Mouse (Mus musculus) stomach, embryonic 16.5 days (tissue): ENCODE results near the gene R3hdm1. TPM values are rescaled to one million over a fixed set of nuclear protein-coding genes. Genes with fewer than 3 reads are reported as not detected.

Experiments
- ATAC-seq: fragments of 200-750 bp; cut with Nextera tagmentation; 2 replicates; pipeline ENCODE4 v1.8.0; 2017; ENCODE audit warnings: moderate number of reproducible peaks, moderate TSS enrichment; ENCODE audit not compliant: insufficient read depth, low FRiP score
- H3K27ac ChIP-seq: fragments of 300-500 bp; sonication (generic); 2 replicates; pipeline ENCODE4 v1.5.1; 2014; ENCODE audit warnings: low read length
- H3K27me3 ChIP-seq: fragments of 300-500 bp; sonication (generic); 2 replicates; pipeline ENCODE4 v1.6.1; 2014; ENCODE audit warnings: low read length, control low read depth, mixed read lengths; ENCODE audit not compliant: control insufficient read depth, insufficient read depth
- H3K36me3 ChIP-seq: fragments of 300-500 bp; sonication (generic); 2 replicates; pipeline ENCODE4 v1.6.1; 2014; ENCODE audit warnings: low read length; ENCODE audit not compliant: control insufficient read depth, insufficient read depth
- H3K4me1 ChIP-seq: fragments of 300-500 bp; sonication (generic); 2 replicates; pipeline ENCODE4 v1.6.1; 2014; ENCODE audit warnings: low read length, control low read depth, mixed read lengths; ENCODE audit not compliant: control insufficient read depth, insufficient read depth
- H3K4me2 ChIP-seq: fragments of 300-500 bp; sonication (generic); 2 replicates; pipeline ENCODE4 v1.6.1; 2014; ENCODE audit warnings: low read depth, low read length, mixed read lengths
- H3K4me3 ChIP-seq: fragments of 300-500 bp; sonication (generic); replicated peaks from 2 replicates; pipeline ENCODE4 v1.5.1; 2014; ENCODE audit warnings: mild to moderate bottlenecking, low read length
- H3K9ac ChIP-seq: fragments of 300-500 bp; sonication (generic); 2 replicates; pipeline ENCODE4 v1.6.1; 2014; ENCODE audit warnings: low read length
- H3K9me3 ChIP-seq: fragments of 300-500 bp; sonication (generic); replicated peaks from 2 replicates; pipeline ENCODE4 v1.6.1; 2016; ENCODE audit warnings: low read length, control low read depth; ENCODE audit not compliant: control insufficient read depth
- WGBS: fragments of 180-500 bp; shearing (Covaris S2); extraction: QIAGEN DNeasy Blood & Tissue Kit; methylation state at CpG from one replicate; pipeline ENCODE4 v1.1.7; 2014; 5-methylcytosine and 5-hydroxymethylcytosine counted together
- polyA plus RNA-seq: library from polyadenylated mRNA; unstranded; fragments of >200 nt; fragmentation: Nextera tagmentation; extraction: Ambion mirVana; gene quantifications from 2 replicates; pipeline ENCODE4 v1.2.1, GENCODE M21; 2015

Gene R3hdm1
- polyA plus RNA-seq, 1 experiment from 2014 or later, result 52.8 TPM

DNA sequence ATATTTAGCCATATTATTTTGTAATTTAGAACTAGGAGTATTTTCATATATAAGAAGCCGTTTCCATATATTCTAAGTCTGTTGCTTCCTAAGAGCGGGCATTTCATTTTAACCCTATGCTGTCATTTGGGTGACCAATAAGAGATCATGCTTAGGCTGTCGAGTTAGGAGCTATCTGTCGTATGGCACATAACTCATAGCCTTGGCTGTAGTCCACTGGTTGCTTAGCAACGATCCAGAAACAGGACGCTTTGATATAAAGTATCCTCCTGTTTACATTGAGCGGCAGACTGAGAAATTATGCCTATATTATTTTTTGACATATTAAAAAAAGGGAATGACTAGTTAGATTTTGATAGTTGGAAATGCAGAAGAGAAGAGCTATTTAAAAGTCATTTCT lies 89.3 kb downstream of the R3hdm1 start:
- ATAC-seq, result no peak
- Histone ChIP-seq H3K9me3 (no peaks in the 10 kb centered on the region), H3K4me1 (no peaks in the 10 kb centered on the region), H3K9ac (no peak overlapping the region), H3K36me3 (peaks cover 5% of the 10 kb centered on the region; the same call in 1 of the 2 replicates), H3K27ac (no peak overlapping the region), H3K27me3 (no peaks in the 10 kb centered on the region), H3K4me3 (no peak overlapping the region), H3K4me2 (no peak overlapping the region)
- WGBS, result 52% methylated on average over 7 of the region's 7 CpGs

- H3K36me3 ChIP-seq, result peaks cover 5% of the 10 kb centered on the region
- no peaks in the 10 kb centered on the region for H3K9me3 ChIP-seq
- H3K4me3 ChIP-seq, result no peak overlapping the region
- no peak overlapping the region for H3K27ac ChIP-seq
- H3K4me1 ChIP-seq, result no peaks in the 10 kb centered on the region
- H3K9ac ChIP-seq, result no peak overlapping the region
- H3K27me3 ChIP-seq, result no peaks in the 10 kb centered on the region
- ATAC-seq, result no peak
- H3K4me2 ChIP-seq, result no peak overlapping the region
- 40% methylated on average over 2 of the region's 2 CpGs for WGBS
These were observed 90.9 kb downstream of the R3hdm1 start for GRCm38 (mm10) chr1:128194011-128194410.

DNA sequence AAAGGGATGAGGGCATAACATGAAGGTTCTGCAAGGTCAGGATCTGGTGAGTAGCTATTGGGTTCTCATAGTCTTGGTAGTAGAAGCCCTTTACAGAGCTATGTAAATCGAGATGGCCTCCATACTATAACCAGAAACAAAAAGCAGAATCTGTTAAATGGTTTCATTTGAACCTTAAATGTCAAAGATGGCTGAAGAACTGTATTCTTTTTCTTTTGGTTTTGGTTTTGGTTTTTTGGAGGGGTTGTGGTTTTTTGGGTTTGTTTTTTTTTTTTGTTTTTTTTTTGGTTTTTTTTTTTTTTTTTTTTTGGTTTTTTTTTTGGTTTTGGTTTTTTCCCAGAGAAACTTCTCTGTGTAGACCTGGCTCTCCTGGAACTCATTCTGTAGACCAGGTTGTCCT lies 94.3 kb downstream of the R3hdm1 start:
- H3K4me2 ChIP-seq, result no peak overlapping the region
- H3K9ac ChIP-seq, result no peak overlapping the region

DNA sequence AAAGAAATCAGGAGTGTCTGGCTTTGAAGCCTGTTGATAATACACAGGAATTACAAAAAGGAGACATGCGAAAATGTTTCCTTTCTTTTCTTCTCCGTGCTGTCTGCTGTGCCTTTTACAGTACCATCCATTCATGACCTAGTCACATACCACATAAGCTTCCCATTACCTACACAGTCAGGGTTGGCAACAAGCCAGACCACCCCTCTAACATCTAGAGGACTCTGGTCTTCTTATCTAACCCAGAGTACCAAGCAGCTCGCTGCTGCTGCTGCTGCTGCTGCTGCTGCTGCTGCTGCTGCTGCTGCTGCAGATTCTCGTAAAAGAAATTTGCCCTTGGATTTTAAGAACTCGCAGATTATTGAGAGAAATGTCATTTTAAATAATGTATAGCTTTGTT lies 110.2 kb downstream of the R3hdm1 start:
- Histone ChIP-seq H3K4me2 (no peak overlapping the region), H3K9ac (no peak overlapping the region), H3K4me1 (no peaks in the 10 kb centered on the region), H3K27me3 (no peaks in the 10 kb centered on the region), H3K36me3 (peaks cover 13% of the 10 kb centered on the region; the same call in 1 of the 2 replicates), H3K4me3 (no peak overlapping the region), H3K9me3 (no peaks in the 10 kb centered on the region), H3K27ac (no peak overlapping the region)
- no peak for ATAC-seq
- WGBS, result 77% methylated on average over 5 of the region's 5 CpGs

More for the DNA sequence above, 94.3 kb downstream of the R3hdm1 start:
- no peak for ATAC-seq
- Histone ChIP-seq H3K27me3 (no peaks in the 10 kb centered on the region), H3K27ac (no peak overlapping the region), H3K36me3 (peaks cover 5% of the 10 kb centered on the region), H3K9me3 (no peaks in the 10 kb centered on the region), H3K4me3 (no peak overlapping the region), H3K4me1 (no peaks in the 10 kb centered on the region)
- 94% methylated on average over 1 of the region's 1 CpGs for WGBS

GRCm38 (mm10) chr1:128221886-128222285 lies 118.8 kb downstream of the R3hdm1 start:
- H3K27ac ChIP-seq, result no peak overlapping the region
- ATAC-seq, result no peak
- 0 out of 2 replicates have a peak, but pooled peaks cover 7% of the 10 kb centered on the region for H3K36me3 ChIP-seq
- no peak overlapping the region for H3K4me2 ChIP-seq
- H3K9me3 ChIP-seq, result no peaks in the 10 kb centered on the region
- H3K27me3 ChIP-seq, result no peaks in the 10 kb centered on the region
- H3K4me1 ChIP-seq, result no peaks in the 10 kb centered on the region
- 95% methylated on average over 2 of the region's 2 CpGs for WGBS
- H3K4me3 ChIP-seq, result no peak overlapping the region
- no peak overlapping the region for H3K9ac ChIP-seq

- H3K4me3 ChIP-seq, result no peak overlapping the region
- ATAC-seq, result no peak
- no peak overlapping the region for H3K4me2 ChIP-seq
- H3K36me3 ChIP-seq, result 0 out of 2 replicates have a peak, but pooled peaks cover 7% of the 10 kb centered on the region
- 77% methylated on average over 1 of the region's 1 CpGs for WGBS
- no peaks in the 10 kb centered on the region for H3K9me3 ChIP-seq
- no peak overlapping the region for H3K27ac ChIP-seq
- no peak overlapping the region for H3K9ac ChIP-seq
- H3K27me3 ChIP-seq, result no peaks in the 10 kb centered on the region
- no peaks in the 10 kb centered on the region for H3K4me1 ChIP-seq
These were observed 120.2 kb downstream of the R3hdm1 start for GRCm38 (mm10) chr1:128223304-128223703.

- no peaks in the 10 kb centered on the region for H3K9me3 ChIP-seq
- peaks cover 29% of the 10 kb centered on the region for H3K36me3 ChIP-seq
- H3K4me3 ChIP-seq, result no peak overlapping the region
- WGBS, result 96% methylated on average over 4 of the region's 4 CpGs
- no peak for ATAC-seq
- no peaks in the 10 kb centered on the region for H3K27me3 ChIP-seq
- no peak overlapping the region for H3K4me2 ChIP-seq
- H3K4me1 ChIP-seq, result no peaks in the 10 kb centered on the region
- H3K27ac ChIP-seq, result no peak overlapping the region
- no peak overlapping the region for H3K9ac ChIP-seq
These were observed 132.1 kb downstream of the R3hdm1 start for GRCm38 (mm10) chr1:128235181-128235580.

DNA sequence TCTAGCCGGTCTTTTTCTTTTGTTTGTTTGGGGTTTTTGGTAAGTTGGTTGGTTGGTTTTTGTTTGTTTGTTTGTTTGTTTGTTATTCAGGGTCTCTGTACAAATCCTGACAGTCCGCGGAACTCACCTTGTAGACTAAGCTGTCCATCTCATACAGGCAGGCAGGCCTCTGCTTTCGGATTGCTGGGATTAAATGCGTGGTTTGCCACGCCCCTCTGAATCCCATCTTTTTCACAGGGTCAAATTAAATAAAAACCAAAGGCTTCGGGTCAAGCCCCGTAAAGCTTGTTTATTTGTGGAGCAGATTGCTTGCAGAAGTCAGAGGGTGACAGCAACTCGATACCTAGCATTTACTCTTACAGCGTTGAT lies 140.5 kb downstream of the R3hdm1 start, which contains the start of gene Ubxn4:
TSS of gene Ubxn4 (plus strand) at position 338 of the 369 bp plus-strand sequence.
- Histone ChIP-seq H3K27ac (peak within 1 kb of the TSS; percentile 89), H3K9ac (peak within 1 kb of the TSS; percentile 94), H3K27me3 (no peaks in the 10 kb centered on the region), H3K4me3 (peak within 1 kb of the TSS; percentile 86), H3K4me1 (0 out of 2 replicates have a peak, but pooled peaks cover 2% of the 10 kb centered on the region), H3K4me2 (peak within 1 kb of the TSS; percentile 90), H3K9me3 (no peaks in the 10 kb centered on the region), H3K36me3 (no peaks in the 10 kb centered on the region)
- 5% methylated on average over 10 of the region's 10 CpGs for WGBS
- no peak for ATAC-seq

- Histone ChIP-seq H3K4me2 (peak overlapping the region; percentile 90), H3K27me3 (no peaks in the 10 kb centered on the region), H3K27ac (peak overlapping the region; percentile 89), H3K9ac (peak overlapping the region; percentile 94), H3K36me3 (no peaks in the 10 kb centered on the region), H3K9me3 (no peaks in the 10 kb centered on the region), H3K4me3 (peak overlapping the region; percentile 86), H3K4me1 (0 out of 2 replicates have a peak, but pooled peaks cover 2% of the 10 kb centered on the region)
- 0% methylated on average over 71 of the region's 71 CpGs for WGBS
- peak; percentile 96 for ATAC-seq
These were observed 141.1 kb downstream of the R3hdm1 start for GRCm38 (mm10) chr1:128243996-128244726.
